Mouse (Mus musculus): ENCODE measurements around the gene Dennd6b. TPM values are rescaled to one million over a fixed set of nuclear protein-coding genes. Genes with fewer than 3 reads are reported as not detected.

Gene Dennd6b
- polyA plus RNA-seq, 1 experiment from 2014 or later: 86.6 TPM

- H3K9ac ChIP-seq (ENCODE audit: low read depth, low read length): peak overlapping the region; percentile 100
- ATAC-seq: peak; percentile 60
- H3K27me3 ChIP-seq (replicated peaks; ENCODE audit: control insufficient read depth, insufficient read depth, low read length): no peaks in the 10 kb centered on the region
- WGBS: under 1% methylated on average over 32 of the region's 35 CpGs
- peaks cover 3% of the 10 kb centered on the region; the same call in 1 of the 2 replicates for H3K9me3 ChIP-seq (ENCODE audit: control insufficient read depth, low read length)
- peak overlapping the region; percentile 92 for H3K27ac ChIP-seq (ENCODE audit: low read depth, low read length)
- H3K4me2 ChIP-seq (ENCODE audit: low read length): peak overlapping the region; percentile 61
- peaks cover 26% of the 10 kb centered on the region for H3K4me1 ChIP-seq (ENCODE audit: control insufficient read depth, insufficient read depth, low read depth, low read length)
- H3K4me3 ChIP-seq (ENCODE audit: low read length): peak overlapping the region; percentile 90
- H3K36me3 ChIP-seq (ENCODE audit: control insufficient read depth, insufficient read depth, low read length): peaks cover 13% of the 10 kb centered on the region
These were observed 15.6 kb upstream of the Dennd6b start for GRCm38 (mm10) chr15:89211716-89212461.

GRCm38 (mm10) chr15:89210915-89211715, 14.8 kb upstream of the Dennd6b start, which contains the start of gene Ppp6r2:
Gene Ppp6r2 (plus strand): TSS chr15:89211553.
- H3K27me3 ChIP-seq (replicated peaks; ENCODE audit: control insufficient read depth, insufficient read depth, low read length): no peaks in the 10 kb centered on the region
- peak; percentile 83 for ATAC-seq
- H3K4me3 ChIP-seq (ENCODE audit: low read length): peak within 1 kb of the TSS; percentile 90
- WGBS: 4% methylated on average over 42 of the region's 73 CpGs
- H3K27ac ChIP-seq (ENCODE audit: low read depth, low read length): peak within 1 kb of the TSS; percentile 92
- no peaks in the 10 kb centered on the region for H3K9me3 ChIP-seq (ENCODE audit: control insufficient read depth, low read length)
- peak within 1 kb of the TSS; percentile 100 for H3K9ac ChIP-seq (ENCODE audit: low read depth, low read length)
- peaks cover 26% of the 10 kb centered on the region for H3K4me1 ChIP-seq (ENCODE audit: control insufficient read depth, insufficient read depth, low read depth, low read length)
- H3K36me3 ChIP-seq (ENCODE audit: control insufficient read depth, insufficient read depth, low read length): peaks cover 7% of the 10 kb centered on the region
- H3K4me2 ChIP-seq (ENCODE audit: low read length): peak within 1 kb of the TSS; percentile 61

- peak overlapping the region; percentile 63 for H3K4me2 ChIP-seq (ENCODE audit: low read length)
- no peaks in the 10 kb centered on the region for H3K27me3 ChIP-seq (replicated peaks; ENCODE audit: control insufficient read depth, insufficient read depth, low read length)
- peak overlapping the region; percentile 65 for H3K9ac ChIP-seq (ENCODE audit: low read depth, low read length)
- WGBS: 21% methylated on average over 22 of the region's 22 CpGs
- no peaks in the 10 kb centered on the region for H3K9me3 ChIP-seq (ENCODE audit: control insufficient read depth, low read length)
- peaks cover 26% of the 10 kb centered on the region for H3K4me1 ChIP-seq (ENCODE audit: control insufficient read depth, insufficient read depth, low read depth, low read length)
- peak overlapping the region; percentile 82 for H3K27ac ChIP-seq (ENCODE audit: low read depth, low read length)
- H3K4me3 ChIP-seq (ENCODE audit: low read length): peak overlapping the region; percentile 33
- no peaks in the 10 kb centered on the region for H3K36me3 ChIP-seq (ENCODE audit: control insufficient read depth, insufficient read depth, low read length)
- 0 out of 2 replicates have a peak, but pooled peaks have one; percentile 15 for ATAC-seq
These were observed 13.8 kb upstream of the Dennd6b start for GRCm38 (mm10) chr15:89209886-89210761.

- Histone ChIP-seq H3K27me3 (replicated peaks; ENCODE audit: control insufficient read depth, insufficient read depth, low read length) (no peaks in the 10 kb centered on the region), H3K9me3 (ENCODE audit: control insufficient read depth, low read length) (peaks cover 5% of the 10 kb centered on the region; the same call in 1 of the 2 replicates), H3K4me1 (ENCODE audit: control insufficient read depth, insufficient read depth, low read depth, low read length) (peaks cover 4% of the 10 kb centered on the region), H3K36me3 (ENCODE audit: control insufficient read depth, insufficient read depth, low read length) (no peaks in the 10 kb centered on the region), H3K4me3 (ENCODE audit: low read length) (no peak overlapping the region), H3K9ac (ENCODE audit: low read depth, low read length) (no peak overlapping the region), H3K4me2 (ENCODE audit: low read length) (no peak overlapping the region), H3K27ac (ENCODE audit: low read depth, low read length) (no peak overlapping the region)
- no peak for ATAC-seq
- 91% methylated on average over 4 of the region's 4 CpGs for WGBS
These were observed 11.2 kb upstream of the Dennd6b start for GRCm38 (mm10) chr15:89207457-89207856.

GRCm38 (mm10) chr15:89197056-89197455, 760 bp upstream of the Dennd6b start:
- Histone ChIP-seq H3K9me3 (ENCODE audit: control insufficient read depth, low read length) (no peaks in the 10 kb centered on the region), H3K27me3 (replicated peaks; ENCODE audit: control insufficient read depth, insufficient read depth, low read length) (no peaks in the 10 kb centered on the region), H3K4me3 (ENCODE audit: low read length) (peak overlapping the region; percentile 83), H3K4me2 (ENCODE audit: low read length) (peak overlapping the region; percentile 65), H3K36me3 (ENCODE audit: control insufficient read depth, insufficient read depth, low read length) (no peaks in the 10 kb centered on the region), H3K9ac (ENCODE audit: low read depth, low read length) (peak overlapping the region; percentile 95), H3K27ac (ENCODE audit: low read depth, low read length) (peak overlapping the region; percentile 98), H3K4me1 (ENCODE audit: control insufficient read depth, insufficient read depth, low read depth, low read length) (peaks cover 9% of the 10 kb centered on the region)
- WGBS: 54% methylated on average over 15 of the region's 15 CpGs
- ATAC-seq: no peak

- WGBS: 0% methylated on average over 18 of the region's 25 CpGs
- Histone ChIP-seq H3K27me3 (replicated peaks; ENCODE audit: control insufficient read depth, insufficient read depth, low read length) (no peaks in the 10 kb centered on the region), H3K27ac (ENCODE audit: low read depth, low read length) (peak overlapping the region; percentile 98)
These were observed 495 bp downstream of the Dennd6b start for GRCm38 (mm10) chr15:89195690-89196312.

GRCm38 (mm10) chr15:89195261-89195681, 1.0 kb downstream of the Dennd6b start:
- H3K4me2 ChIP-seq (ENCODE audit: low read length): peak overlapping the region; percentile 65
- H3K4me1 ChIP-seq (ENCODE audit: control insufficient read depth, insufficient read depth, low read depth, low read length): peaks cover 9% of the 10 kb centered on the region
- H3K36me3 ChIP-seq (ENCODE audit: control insufficient read depth, insufficient read depth, low read length): peaks cover 3% of the 10 kb centered on the region; the same call in 1 of the 2 replicates
- peak overlapping the region; percentile 98 for H3K27ac ChIP-seq (ENCODE audit: low read depth, low read length)
- ATAC-seq: no peak
- peak overlapping the region; percentile 95 for H3K9ac ChIP-seq (ENCODE audit: low read depth, low read length)
- WGBS: 21% methylated on average over 6 of the region's 6 CpGs
- H3K4me3 ChIP-seq (ENCODE audit: low read length): peak overlapping the region; percentile 83
- no peaks in the 10 kb centered on the region for H3K9me3 ChIP-seq (ENCODE audit: control insufficient read depth, low read length)
- H3K27me3 ChIP-seq (replicated peaks; ENCODE audit: control insufficient read depth, insufficient read depth, low read length): no peaks in the 10 kb centered on the region

More at GRCm38 (mm10) chr15:89195690-89196312, 495 bp downstream of the Dennd6b start:
- H3K4me3 ChIP-seq (ENCODE audit: low read length): peak overlapping the region; percentile 83
- no peaks in the 10 kb centered on the region for H3K9me3 ChIP-seq (ENCODE audit: control insufficient read depth, low read length)
- peak overlapping the region; percentile 65 for H3K4me2 ChIP-seq (ENCODE audit: low read length)
- H3K9ac ChIP-seq (ENCODE audit: low read depth, low read length): peak overlapping the region; percentile 95
- H3K36me3 ChIP-seq (ENCODE audit: control insufficient read depth, insufficient read depth, low read length): no peaks in the 10 kb centered on the region; the same call in 1 of the 2 replicates
- H3K4me1 ChIP-seq (ENCODE audit: control insufficient read depth, insufficient read depth, low read depth, low read length): peaks cover 9% of the 10 kb centered on the region
- peak; percentile 93 for ATAC-seq

GRCm38 (mm10) chr15:89184937-89185227, 11.4 kb downstream of the Dennd6b start:
- Histone ChIP-seq H3K27me3 (replicated peaks; ENCODE audit: control insufficient read depth, insufficient read depth, low read length) (no peaks in the 10 kb centered on the region), H3K9me3 (ENCODE audit: control insufficient read depth, low read length) (no peaks in the 10 kb centered on the region), H3K4me1 (ENCODE audit: control insufficient read depth, insufficient read depth, low read depth, low read length) (peaks cover 11% of the 10 kb centered on the region), H3K9ac (ENCODE audit: low read depth, low read length) (no peak overlapping the region), H3K27ac (ENCODE audit: low read depth, low read length) (peak overlapping the region; percentile 3; the same call in 1 of the 2 replicates), H3K4me3 (ENCODE audit: low read length) (no peak overlapping the region), H3K4me2 (ENCODE audit: low read length) (no peak overlapping the region), H3K36me3 (ENCODE audit: control insufficient read depth, insufficient read depth, low read length) (peaks cover 14% of the 10 kb centered on the region; the same call in 1 of the 2 replicates)
- WGBS: 70% methylated on average over 5 of the region's 5 CpGs
- no peak for ATAC-seq
